Mouse (Mus musculus): Measurements from ENCODE around the gene Rdh16f1.

DNA sequence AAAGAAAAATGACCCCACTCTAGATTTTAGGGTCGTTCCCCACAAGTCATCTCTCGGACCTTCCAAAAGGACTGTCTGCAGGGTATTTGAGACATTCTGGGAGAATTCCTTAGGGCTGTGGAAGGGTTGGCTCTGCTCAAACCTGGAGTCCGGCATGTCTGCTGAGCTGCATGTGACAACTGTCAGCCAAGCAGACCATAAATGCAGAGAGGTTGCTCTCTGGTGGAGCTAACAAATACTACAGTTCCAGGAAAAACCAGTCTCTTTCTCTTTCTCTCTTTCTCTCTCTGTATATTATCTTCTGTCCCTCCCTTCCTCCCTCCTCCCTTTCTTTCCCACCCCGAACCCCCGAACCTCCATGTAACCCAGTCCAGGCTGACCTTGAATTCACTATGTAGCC lies 25.2 kb upstream of the Rdh16f1 start:
- TF ChIP-seq CTCF (conservative IDR thresholded peaks at IDR 0.05 in 1 of 2, IDR thresholded peaks at IDR 0.05 in 1 of 2; ENCODE audit: low read depth in 2 of 2, low read length in 2 of 2) (peak; percentile 17 to 91; a peak in 2 of 4 replicates), NRF1 (IDR thresholded peaks at IDR 0.05; ENCODE audit: low read depth, low read length) (no peak), HCFC1 (IDR thresholded peaks at IDR 0.05; ENCODE audit: low read depth, low read length) (no peak), MAFK (IDR thresholded peaks at IDR 0.05; ENCODE audit: insufficient replicate concordance, low read length) (no peak), GABPA (IDR thresholded peaks at IDR 0.05; ENCODE audit: insufficient replicate concordance, low read depth, low read length) (no peak), ZC3H11A (IDR thresholded peaks at IDR 0.05; ENCODE audit: low read depth, low read length) (peak; percentile 46; the same call in 1 of the 2 replicates), CHD1 (IDR thresholded peaks at IDR 0.05; ENCODE audit: low read depth, low read length) (no peak)

All from CH12.LX (cell line).